Mouse (Mus musculus) layer of hippocampus, adult 2 months (tissue): ENCODE data around the gene Aebp2. TPM values are rescaled to one million over a fixed set of nuclear protein-coding genes. Genes with fewer than 3 reads are reported as not detected.
"Not testable (repeated sequence)": the region's sequence is repeated elsewhere in the genome, so short reads cannot be mapped to it uniquely, and the experiment has no call there.

ENCODE experiments used
- DNase-seq, 2 experiments: peaks; one replicate each; pipeline ENCODE4 v3.0.0; 2022; ENCODE audit warnings: low spot score in 2 of 2
- H3K27ac ChIP-seq: fragments of 200-600 bp; 2 replicates; pipeline ENCODE4 v1.8.1; 2022
- H3K4me3 ChIP-seq: fragments of 200-600 bp; 2 replicates; pipeline ENCODE4 v1.8.1; 2022; ENCODE audit warnings: mild to moderate bottlenecking
- CTCF ChIP-seq: fragments of 200-600 bp; conservative IDR thresholded peaks from 2 replicates; pipeline ENCODE4 v1.8.1; 2022; ENCODE audit warnings: antibody characterized with exemption, mild to moderate bottlenecking, moderate library complexity
- long read RNA-seq, 2 experiments: library from polyadenylated mRNA; stranded (forward); transcript quantifications; one replicate each; pipeline ENCODE4 v2.0.0; 2021; ENCODE audit warnings: borderline mapping rate in 2 of 2
- total RNA-seq, 2 experiments: library from RNA; stranded (reverse); gene quantifications; 2 replicates each; pipeline ENCODE4 v1.2.3; 2021

Gene Aebp2
- 10 to 100 TPM; 52.3 to 61.4 TPM for total RNA-seq
- long read RNA-seq, experiment 1, transcript Aebp2-202 (8 exons, 3,727 nt), result major isoform, 27 of 47 reads
- long read RNA-seq, experiment 1, partial matches to known transcripts, result 0 of 47 reads
- long read RNA-seq, experiment 1, other reads (novel, unspliced or antisense), result 20 of 47 reads
- long read RNA-seq, experiment 2, transcript Aebp2-202 (8 exons, 3,727 nt), result major isoform, 21 of 34 reads
- long read RNA-seq, experiment 2, partial matches to known transcripts, result 1 of 34 reads
- long read RNA-seq, experiment 2, other reads (novel, unspliced or antisense), result 12 of 34 reads

DNA sequence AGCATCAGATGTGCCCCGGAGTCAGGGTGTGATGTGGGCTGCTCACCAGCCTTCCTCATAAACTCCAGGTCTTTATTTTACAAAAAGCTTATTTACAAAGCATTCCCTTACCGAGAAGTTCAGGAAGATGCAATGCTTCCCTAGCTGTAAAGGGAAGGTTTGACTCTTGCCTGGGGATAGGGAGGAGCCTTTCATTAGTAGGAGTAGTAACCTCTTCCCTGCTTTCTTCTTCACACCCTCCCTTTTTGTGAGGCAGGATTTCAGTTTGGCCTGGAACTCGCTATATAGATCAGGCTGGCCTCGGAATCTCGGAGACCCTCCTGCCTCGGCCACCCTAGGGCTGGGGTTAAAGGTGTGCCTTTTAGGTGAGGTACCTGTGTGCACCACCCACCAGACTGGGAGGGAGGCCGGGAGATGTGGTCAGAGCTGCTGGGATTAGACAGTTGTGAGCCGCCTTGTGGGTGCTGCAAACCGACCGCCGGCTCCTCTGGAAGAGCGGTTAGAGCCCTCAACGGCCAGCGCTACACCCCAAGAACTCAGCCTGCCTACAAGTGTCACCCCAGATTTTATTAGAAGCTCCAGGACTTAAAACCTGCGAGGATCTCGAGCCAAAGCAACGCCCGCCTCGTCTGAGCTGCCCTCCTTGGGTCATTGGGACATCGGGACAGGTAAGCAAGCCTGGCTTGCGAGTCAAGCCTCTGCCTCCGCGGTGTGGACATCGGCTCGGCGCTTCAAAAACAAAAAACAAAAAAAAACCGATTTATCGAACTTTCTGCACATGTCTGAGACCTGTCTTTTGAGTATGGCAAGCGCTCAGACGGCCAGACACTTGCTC lies at the start of gene Aebp2:
TSS of gene Aebp2 (plus strand) at position 273 of the 835 bp plus-strand sequence.
- no peak for DNase-seq
- peak within 1 kb of the TSS; percentile 99 for H3K27ac ChIP-seq
- H3K4me3 ChIP-seq, result peak within 1 kb of the TSS; percentile 79
- no peak for TF ChIP-seq CTCF

DNA sequence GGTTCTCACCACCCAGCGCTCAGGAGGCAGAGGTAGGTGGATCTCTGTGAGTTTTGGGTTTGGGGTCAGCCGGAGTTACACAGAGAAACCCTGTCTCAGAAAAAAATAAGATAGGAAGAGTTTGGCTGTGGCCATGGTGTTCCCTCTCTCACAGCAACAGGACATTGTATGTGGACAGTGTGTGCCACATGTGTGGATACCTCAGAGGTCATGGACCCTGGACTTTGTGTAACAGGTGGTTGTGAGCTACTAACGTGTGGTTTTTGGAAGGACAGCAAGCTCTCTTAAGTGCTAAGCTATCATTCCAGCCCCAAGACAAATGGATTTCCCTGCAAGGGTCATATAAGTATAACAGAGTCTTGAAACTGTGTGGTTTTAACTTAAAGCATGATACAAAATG lies 47.5 kb upstream of the Aebp2 start:
- TF ChIP-seq CTCF, result no peak
- no peak overlapping the region for H3K27ac ChIP-seq
- H3K4me3 ChIP-seq, result no peak overlapping the region
- DNase-seq, result no peak

DNA sequence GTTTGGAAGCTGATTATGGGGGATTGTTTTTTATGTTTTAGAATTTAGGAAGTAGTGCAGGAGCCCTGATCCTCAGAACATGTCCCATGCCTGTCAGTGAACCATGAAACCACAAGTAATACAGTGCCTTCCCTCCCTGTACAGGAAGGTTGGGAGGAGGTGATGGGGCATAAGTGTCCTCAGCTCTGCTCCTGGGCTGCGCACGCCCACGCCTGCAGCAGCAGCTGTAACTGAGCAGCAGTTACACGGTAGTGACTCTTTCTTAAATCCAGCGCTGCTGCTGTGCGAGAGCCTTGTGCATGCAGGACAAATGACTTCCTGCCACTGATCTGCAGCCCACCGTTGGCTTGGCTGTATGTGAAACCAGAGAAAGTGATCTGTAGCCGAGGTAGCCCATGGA lies 46.3 kb upstream of the Aebp2 start:
- no peak for TF ChIP-seq CTCF
- DNase-seq, result no peak
- no peak overlapping the region for H3K4me3 ChIP-seq
- no peak overlapping the region for H3K27ac ChIP-seq

DNA sequence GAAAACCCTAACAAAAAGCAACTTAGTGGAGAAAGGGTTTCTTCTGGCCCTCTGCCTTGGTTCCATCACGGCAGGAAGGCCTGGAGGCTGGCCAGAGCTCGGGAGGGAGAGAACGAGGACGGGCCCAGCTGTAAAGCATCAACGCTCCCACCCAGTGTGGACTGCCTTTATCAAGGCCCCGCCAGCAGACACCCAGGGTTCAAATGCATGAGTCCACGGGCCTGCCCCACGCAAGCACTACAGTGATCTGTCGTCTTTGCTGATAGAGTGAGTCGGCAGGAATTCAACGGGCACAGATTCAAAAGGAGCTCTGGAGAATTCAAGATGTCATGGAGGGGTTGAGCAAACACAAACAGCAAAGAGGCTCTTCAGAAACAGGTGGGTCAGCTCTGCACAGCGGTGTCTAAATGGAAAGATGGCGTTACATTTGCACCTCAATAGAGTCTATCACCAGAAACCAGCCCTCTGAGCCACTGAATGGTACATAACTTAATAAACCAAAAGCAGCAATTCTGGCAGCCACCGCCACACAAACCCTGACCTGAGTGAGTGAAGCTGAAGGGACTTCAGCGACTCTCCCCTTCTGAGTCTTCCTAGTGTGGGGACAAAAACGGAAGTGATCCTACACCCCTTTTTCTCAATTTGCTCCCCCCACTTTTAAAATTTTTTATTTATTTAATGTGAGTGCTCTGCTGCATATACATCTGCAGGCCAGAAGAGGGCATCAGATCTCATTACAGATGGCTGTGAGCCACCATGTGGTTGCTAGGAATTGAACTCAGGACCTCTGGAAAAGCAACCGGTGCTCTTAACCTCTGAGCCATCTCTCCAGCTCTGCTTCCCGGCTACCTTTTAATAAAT lies 45.3 kb upstream of the Aebp2 start:
- TF ChIP-seq CTCF, result peak; percentile 68
- no peak for DNase-seq
- no peak overlapping the region for H3K4me3 ChIP-seq
- H3K27ac ChIP-seq, result no peak overlapping the region

GRCm38 (mm10) chr6:140577822-140578170 lies 44.7 kb upstream of the Aebp2 start:
- DNase-seq, result no peak
- no peak overlapping the region for H3K4me3 ChIP-seq
- no peak overlapping the region for H3K27ac ChIP-seq
- no peak for TF ChIP-seq CTCF

GRCm38 (mm10) chr6:140578985-140579384 lies 43.5 kb upstream of the Aebp2 start:
- DNase-seq, H3K4me3 ChIP-seq, H3K27ac ChIP-seq: not testable (repeated sequence)
- 0 out of 2 replicates have a peak, but pooled peaks have one; percentile 8 for TF ChIP-seq CTCF

- DNase-seq, result no peak
- no peak for TF ChIP-seq CTCF
- Histone ChIP-seq H3K27ac (no peak overlapping the region), H3K4me3 (no peak overlapping the region)
Observed at GRCm38 (mm10) chr6:140580170-140580569, 42.3 kb upstream of the Aebp2 start.

- TF ChIP-seq CTCF, result no peak
- H3K4me3 ChIP-seq, result no peak overlapping the region
- DNase-seq, result no peak
- H3K27ac ChIP-seq, result no peak overlapping the region
Observed at GRCm38 (mm10) chr6:140586714-140587259, 35.7 kb upstream of the Aebp2 start.

DNA sequence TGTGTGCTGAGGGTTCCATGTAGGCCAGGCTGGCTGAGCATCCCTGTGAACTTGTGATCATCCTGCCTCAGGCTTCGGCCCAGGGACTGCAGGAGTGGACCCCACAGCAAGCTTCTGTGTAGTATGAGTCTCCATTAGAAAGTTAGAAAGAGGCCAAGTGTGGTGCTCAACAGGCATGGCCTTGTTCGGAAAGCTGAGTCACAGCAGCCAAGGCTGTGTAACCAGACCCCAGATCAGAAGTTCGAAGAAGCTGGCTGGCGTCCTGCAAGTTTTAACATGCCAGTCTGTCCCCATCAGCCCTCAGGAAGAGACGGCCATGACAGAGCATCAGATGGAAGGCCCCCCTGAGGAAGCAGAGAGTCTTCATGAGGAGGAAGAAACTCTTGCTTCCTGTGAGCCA lies 31.1 kb upstream of the Aebp2 start:
- Histone ChIP-seq H3K27ac (no peak overlapping the region), H3K4me3 (no peak overlapping the region)
- no peak for TF ChIP-seq CTCF
- DNase-seq, result no peak

GRCm38 (mm10) chr6:140592713-140593112 lies 29.8 kb upstream of the Aebp2 start:
- H3K4me3 ChIP-seq, result no peak overlapping the region
- no peak for TF ChIP-seq CTCF
- no peak for DNase-seq
- H3K27ac ChIP-seq, result no peak overlapping the region

GRCm38 (mm10) chr6:140593420-140594170 lies 28.9 kb upstream of the Aebp2 start:
- H3K4me3 ChIP-seq, result no peak overlapping the region
- H3K27ac ChIP-seq, result peak overlapping the region; percentile 56
- no peak for TF ChIP-seq CTCF
- DNase-seq, result peak; percentile 39 to 51

- not testable (repeated sequence) for H3K27ac ChIP-seq, H3K4me3 ChIP-seq, DNase-seq
Observed at GRCm38 (mm10) chr6:140595551-140595950, 26.9 kb upstream of the Aebp2 start.
